Mouse (Mus musculus) intestine, embryonic 14.5 days (tissue): ENCODE results near the gene Bcl2l2. TPM values are rescaled to one million over a fixed set of nuclear protein-coding genes. Genes with fewer than 3 reads are reported as not detected.

Experiments
- ATAC-seq: fragments of 200-750 bp; cut with Nextera tagmentation; replicated peaks from 2 replicates; pipeline ENCODE4 v1.8.0; 2017; ENCODE audit warnings: low read depth, moderate number of reproducible peaks, moderate TSS enrichment, moderate library complexity; ENCODE audit not compliant: low FRiP score, low TSS enrichment
- DNase-seq: peaks from one replicate; pipeline ENCODE4 v3.0.0-alpha.2; 2018; ENCODE audit warnings: low spot score
- H3K27ac ChIP-seq: fragments of 300-500 bp; sonication (generic); 2 replicates; pipeline ENCODE4 v1.5.1; 2014; ENCODE audit warnings: low read depth, mild to moderate bottlenecking, control low read depth
- H3K27me3 ChIP-seq: fragments of 300-500 bp; sonication (generic); replicated peaks from 2 replicates; pipeline ENCODE4 v1.6.1; 2014; ENCODE audit warnings: low read length, control low read depth; ENCODE audit not compliant: control insufficient read depth, insufficient read depth
- H3K36me3 ChIP-seq: fragments of 300-500 bp; sonication (generic); 2 replicates; pipeline ENCODE4 v1.6.1; 2014; ENCODE audit warnings: low read length, control low read depth; ENCODE audit not compliant: control insufficient read depth, insufficient read depth
- H3K4me1 ChIP-seq: fragments of 300-500 bp; sonication (generic); replicated peaks from 2 replicates; pipeline ENCODE4 v1.6.1; 2014; ENCODE audit warnings: low read length, control low read depth, mixed read lengths; ENCODE audit not compliant: control insufficient read depth, insufficient read depth
- H3K4me2 ChIP-seq: fragments of 300-500 bp; sonication (generic); 2 replicates; pipeline ENCODE4 v1.6.1; 2014; ENCODE audit warnings: low read length
- H3K4me3 ChIP-seq: fragments of 300-500 bp; sonication (generic); 2 replicates; pipeline ENCODE4 v1.5.1; 2014; ENCODE audit warnings: low read depth, low read length, control low read depth, mixed read lengths
- H3K9ac ChIP-seq: fragments of 300-500 bp; sonication (generic); 2 replicates; pipeline ENCODE4 v1.6.1; 2014; ENCODE audit warnings: mild to moderate bottlenecking, low read length
- H3K9me3 ChIP-seq: fragments of 300-500 bp; sonication (generic); 2 replicates; pipeline ENCODE4 v1.6.1; 2016; ENCODE audit warnings: low read length, control low read depth; ENCODE audit not compliant: control insufficient read depth
- WGBS: fragments of 180-500 bp; shearing (Covaris S2); extraction: QIAGEN DNeasy Blood & Tissue Kit; methylation state at CpG from one replicate; pipeline ENCODE4 v1.1.7; 2014; 5-methylcytosine and 5-hydroxymethylcytosine counted together
- polyA plus RNA-seq: library from polyadenylated mRNA; unstranded; fragments of >200 nt; fragmentation: Nextera tagmentation; extraction: Ambion mirVana; gene quantifications from 2 replicates; pipeline ENCODE4 v1.2.1, GENCODE M21; 2014

Gene Bcl2l2
- polyA plus RNA-seq, 1 experiment from 2014 or later = 5.2 TPM

GRCm38 (mm10) chr14:54877048-54877715 is 6.0 kb upstream of the Bcl2l2 start, which contains the start of gene Ppp1r3e:
Ppp1r3e (minus strand) TSS chr14:54877550.
- Histone ChIP-seq H3K36me3 (no peaks in the 10 kb centered on the region), H3K27ac (peak within 1 kb of the TSS; percentile 76), H3K9ac (peak within 1 kb of the TSS; percentile 78), H3K4me1 (0 out of 2 replicates have a peak, but pooled peaks cover 4% of the 10 kb centered on the region), H3K9me3 (no peaks in the 10 kb centered on the region), H3K4me2 (peak within 1 kb of the TSS; percentile 86), H3K27me3 (0 out of 2 replicates have a peak, but pooled peaks cover 4% of the 10 kb centered on the region), H3K4me3 (peak within 1 kb of the TSS; percentile 76)
- peak; percentile 86 for ATAC-seq
- DNase-seq = peak; percentile 86
- WGBS = under 1% methylated on average over 59 of the region's 61 CpGs

GRCm38 (mm10) chr14:54884022-54884712 is 990 bp downstream of the Bcl2l2 start:
- Histone ChIP-seq H3K4me2 (peak overlapping the region; percentile 78), H3K9me3 (no peaks in the 10 kb centered on the region), H3K9ac (peak overlapping the region; percentile 74), H3K4me3 (peak overlapping the region; percentile 52), H3K27ac (peak overlapping the region; percentile 95), H3K27me3 (no peaks in the 10 kb centered on the region), H3K36me3 (peaks cover 19% of the 10 kb centered on the region), H3K4me1 (peaks cover 15% of the 10 kb centered on the region)
- DNase-seq (no peak), ATAC-seq (no peak)
- 17% methylated on average over 21 of the region's 21 CpGs for WGBS

- Histone ChIP-seq H3K9me3 (no peaks in the 10 kb centered on the region), H3K27me3 (no peaks in the 10 kb centered on the region), H3K4me1 (peaks cover 15% of the 10 kb centered on the region), H3K27ac (no peak overlapping the region), H3K9ac (no peak overlapping the region), H3K4me2 (peak overlapping the region; percentile 78), H3K4me3 (no peak overlapping the region), H3K36me3 (peaks cover 19% of the 10 kb centered on the region)
- 87% methylated on average over 11 of the region's 11 CpGs for WGBS
- no peak for DNase-seq
- no peak for ATAC-seq
These were observed 2.1 kb downstream of the Bcl2l2 start for GRCm38 (mm10) chr14:54885309-54885708.

GRCm38 (mm10) chr14:54892200-54892599 is 9.0 kb downstream of the Bcl2l2 start, which contains the start of gene Pabpn1:
Pabpn1 (plus strand) TSS chr14:54892500.
- DNase-seq (no peak), ATAC-seq (no peak)
- peak within 1 kb of the TSS; percentile 69 for H3K27ac ChIP-seq
- peak within 1 kb of the TSS; percentile 36 for H3K9ac ChIP-seq
- peaks cover 7% of the 10 kb centered on the region for H3K4me1 ChIP-seq
- H3K9me3 ChIP-seq = no peaks in the 10 kb centered on the region
- WGBS = 94% methylated on average over 3 of the region's 3 CpGs
- no peaks in the 10 kb centered on the region for H3K27me3 ChIP-seq
- peak within 1 kb of the TSS; percentile 57 for H3K4me2 ChIP-seq
- H3K4me3 ChIP-seq = peak within 1 kb of the TSS; percentile 65
- peaks cover 23% of the 10 kb centered on the region for H3K36me3 ChIP-seq

GRCm38 (mm10) chr14:54893651-54894181 is 10.5 kb downstream of the Bcl2l2 start:
- H3K27ac ChIP-seq = peak overlapping the region; percentile 95
- H3K9me3 ChIP-seq = no peaks in the 10 kb centered on the region
- H3K27me3 ChIP-seq = no peaks in the 10 kb centered on the region
- peak; percentile 99 for ATAC-seq
- H3K9ac ChIP-seq = peak overlapping the region; percentile 99
- peaks cover 35% of the 10 kb centered on the region for H3K36me3 ChIP-seq
- under 1% methylated on average over 38 of the region's 38 CpGs for WGBS
- peak overlapping the region; percentile 57 for H3K4me2 ChIP-seq
- peak; percentile 96 for DNase-seq
- H3K4me1 ChIP-seq = peaks cover 7% of the 10 kb centered on the region
- H3K4me3 ChIP-seq = peak overlapping the region; percentile 65

- no peaks in the 10 kb centered on the region for H3K27me3 ChIP-seq
- DNase-seq = peak; percentile 80
- H3K27ac ChIP-seq = peak overlapping the region; percentile 95
- no peaks in the 10 kb centered on the region for H3K9me3 ChIP-seq
- H3K4me2 ChIP-seq = peak overlapping the region; percentile 69
- H3K36me3 ChIP-seq = peaks cover 41% of the 10 kb centered on the region
- peaks cover 7% of the 10 kb centered on the region for H3K4me1 ChIP-seq
- ATAC-seq = peak; percentile 50
- under 1% methylated on average over 53 of the region's 54 CpGs for WGBS
- H3K9ac ChIP-seq = peak overlapping the region; percentile 99
- H3K4me3 ChIP-seq = peak overlapping the region; percentile 65
These were observed 11.3 kb downstream of the Bcl2l2 start for GRCm38 (mm10) chr14:54894296-54895151.

GRCm38 (mm10) chr14:54897445-54897844 is 14.3 kb downstream of the Bcl2l2 start:
- H3K9me3 ChIP-seq = no peaks in the 10 kb centered on the region
- WGBS = 57% methylated on average over 2 of the region's 2 CpGs
- no peak overlapping the region for H3K4me2 ChIP-seq
- peaks cover 7% of the 10 kb centered on the region for H3K4me1 ChIP-seq
- no peaks in the 10 kb centered on the region for H3K27me3 ChIP-seq
- H3K36me3 ChIP-seq = peaks cover 41% of the 10 kb centered on the region
- no peak overlapping the region for H3K4me3 ChIP-seq
- ATAC-seq (no peak), DNase-seq (no peak)
- no peak overlapping the region for H3K9ac ChIP-seq
- no peak overlapping the region for H3K27ac ChIP-seq

GRCm38 (mm10) chr14:54900383-54900782 is 17.2 kb downstream of the Bcl2l2 start:
- Histone ChIP-seq H3K27ac (no peak overlapping the region), H3K9me3 (no peaks in the 10 kb centered on the region)
- 0% methylated on average over 3 of the region's 3 CpGs for WGBS

More at GRCm38 (mm10) chr14:54900383-54900782, 17.2 kb downstream of the Bcl2l2 start:
- H3K4me2 ChIP-seq = no peak overlapping the region
- peak; percentile 76 for DNase-seq
- H3K9ac ChIP-seq = no peak overlapping the region
- H3K36me3 ChIP-seq = peaks cover 46% of the 10 kb centered on the region
- no peaks in the 10 kb centered on the region for H3K27me3 ChIP-seq
- ATAC-seq = peak; percentile 66
- peaks cover 6% of the 10 kb centered on the region for H3K4me1 ChIP-seq
- no peak overlapping the region for H3K4me3 ChIP-seq
